Mouse (Mus musculus) lung, postnatal 14 days (tissue): ENCODE data around the gene Tpsg1.

Source experiments
- DNase-seq: peaks from one replicate; pipeline ENCODE4 v3.0.0; 2021

Gene Tpsg1

GRCm38 (mm10) chr17:25408302-25408999, 39.4 kb downstream of the Tpsg1 start:
- no peak for DNase-seq

GRCm38 (mm10) chr17:25409621-25410020, 40.5 kb downstream of the Tpsg1 start:
- no peak for DNase-seq

GRCm38 (mm10) chr17:25410180-25410579, 41.1 kb downstream of the Tpsg1 start:
- DNase-seq = no peak

DNA sequence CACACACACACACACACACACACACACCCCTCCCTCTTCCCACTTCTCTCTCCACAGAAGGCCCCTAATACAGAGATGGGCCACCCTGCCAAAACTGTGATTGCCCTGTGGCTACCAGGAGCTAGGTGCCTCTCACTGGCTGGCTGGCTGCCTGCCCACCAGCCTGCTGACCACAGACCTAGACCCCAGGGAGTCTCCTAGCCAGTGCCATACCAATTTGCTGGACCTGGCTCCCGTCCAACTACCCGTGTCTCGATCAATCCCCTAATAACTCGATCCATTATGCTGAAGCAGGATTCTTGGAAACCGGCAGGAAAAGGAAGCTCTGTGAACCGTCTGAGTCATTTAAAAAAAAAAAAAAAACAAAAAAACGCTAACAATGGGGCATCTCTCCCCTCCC, 41.7 kb downstream of the Tpsg1 start:
- DNase-seq = no peak

GRCm38 (mm10) chr17:25411251-25411650, 42.2 kb downstream of the Tpsg1 start:
- no peak for DNase-seq

- no peak for DNase-seq
Observed at GRCm38 (mm10) chr17:25414209-25414608, 45.1 kb downstream of the Tpsg1 start.

DNA sequence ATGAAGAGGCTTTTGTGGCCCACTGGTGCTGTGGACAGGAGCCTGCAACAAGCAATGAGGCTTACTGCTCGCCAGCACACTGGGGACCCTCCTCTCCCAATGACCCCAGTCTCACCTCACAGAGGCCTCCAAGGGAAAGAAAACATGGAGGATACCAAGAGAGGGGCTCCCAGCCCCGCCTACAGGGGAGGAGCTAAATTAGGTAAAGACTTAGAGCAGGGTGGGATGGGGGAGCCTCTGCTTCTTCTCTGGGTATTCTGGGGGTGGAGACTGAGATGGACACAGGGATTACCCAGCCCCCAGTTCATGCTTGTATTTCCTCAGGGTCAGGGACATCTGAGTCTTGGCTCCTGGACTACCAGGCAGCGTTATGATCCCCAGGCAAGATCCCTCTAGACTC, 45.8 kb downstream of the Tpsg1 start:
- DNase-seq = no peak

DNA sequence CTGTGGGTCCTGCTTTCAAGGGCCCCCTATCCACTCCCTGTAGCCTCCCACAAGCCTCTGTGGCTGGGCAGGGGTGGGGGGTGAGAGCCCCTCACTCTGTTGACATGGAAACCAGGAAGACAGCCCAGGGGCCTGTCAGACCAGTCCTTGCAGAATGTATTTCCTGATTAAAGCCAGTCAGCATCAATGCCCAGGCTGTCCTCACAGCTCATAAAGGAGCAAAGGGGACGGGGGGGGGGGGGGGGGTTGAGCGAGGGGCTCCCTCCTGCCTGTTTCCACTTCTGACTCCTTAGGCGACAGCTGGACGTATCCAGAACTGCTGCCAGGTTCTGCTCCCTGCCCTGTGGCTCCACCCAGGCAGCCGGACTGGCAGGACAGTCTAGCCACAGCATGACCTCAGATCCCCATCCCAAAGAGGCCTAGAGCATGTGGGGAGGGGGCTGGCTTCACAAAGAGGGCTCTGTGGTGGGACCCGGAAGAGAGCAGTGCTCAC, 46.4 kb downstream of the Tpsg1 start:
- DNase-seq = no peak

- no peak for DNase-seq
Observed at GRCm38 (mm10) chr17:25416219-25416618, 47.1 kb downstream of the Tpsg1 start.

DNA sequence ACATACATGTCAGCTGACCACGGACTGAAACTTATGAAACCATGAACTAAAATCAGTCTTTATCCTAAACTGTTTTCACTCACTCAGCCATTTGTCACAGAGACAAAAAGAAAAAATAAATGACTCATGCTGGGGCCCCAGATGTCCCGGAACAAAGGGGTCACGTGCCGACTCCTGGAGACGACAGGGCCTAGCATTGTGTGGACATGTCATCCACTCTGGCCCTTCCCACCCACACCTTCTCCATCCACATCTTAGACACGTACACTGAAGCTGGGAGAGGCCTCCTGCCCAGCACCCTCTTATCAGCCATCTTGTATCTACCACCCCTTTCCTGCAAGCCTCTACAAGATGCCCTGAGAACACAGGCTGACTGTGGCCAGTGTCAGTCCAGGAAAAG, 48.9 kb downstream of the Tpsg1 start:
- DNase-seq = no peak

GRCm38 (mm10) chr17:25418926-25419325, 49.9 kb downstream of the Tpsg1 start:
- no peak for DNase-seq

- no peak for DNase-seq
Observed at GRCm38 (mm10) chr17:25420998-25421397, 51.9 kb downstream of the Tpsg1 start.
